Mouse (Mus musculus): ENCODE results near the gene Btnl4.

DNA sequence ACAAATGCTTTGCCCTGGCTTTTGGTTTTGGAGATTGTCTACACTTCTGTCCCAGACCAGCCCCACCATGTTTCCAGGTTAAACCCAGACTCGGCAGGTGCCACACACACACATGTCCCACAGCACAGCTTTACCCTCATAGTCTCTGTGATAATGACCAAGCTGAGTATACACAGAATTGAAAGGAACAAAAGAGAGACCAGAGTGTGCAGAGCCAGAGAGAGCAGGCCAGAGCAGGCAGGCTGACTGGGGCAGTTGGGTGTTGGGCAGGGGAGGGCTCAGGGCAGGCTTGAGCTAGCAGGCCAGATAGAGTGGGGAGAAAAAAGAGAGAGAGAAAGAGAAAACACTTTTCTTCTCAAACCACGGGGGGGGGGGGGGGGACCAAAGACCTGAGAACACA is 19.4 kb upstream of the Btnl4 start:
- TF ChIP-seq CTCF (IDR thresholded peaks at IDR 0.05; ENCODE audit: extremely low read depth, insufficient read depth, low read length) (no peak), POLR2A (IDR thresholded peaks at IDR 0.05; ENCODE audit: extremely low read depth, insufficient read depth, low read length) (no peak)
